Mouse (Mus musculus) liver, adult 2 months (tissue): ENCODE measurements at regions not wholly inside any gene's neighbourhood (a gene's known extent, or its start where the extent isn't known, plus 50 kb on each side); places are given as distances from the start of the nearest gene placed in this dataset.
"Not testable (repeated sequence)": the region's sequence is repeated elsewhere in the genome, so short reads cannot be mapped to it uniquely, and the experiment has no call there.

ENCODE experiments used
- CTCF ChIP-seq: fragments of 200-500 bp; IDR thresholded peaks from 2 replicates; pipeline ENCODE4 v1.5.1; 2011; ENCODE audit warnings: low read depth, low read length, control low read depth
- POLR2A ChIP-seq: fragments of 200-500 bp; IDR thresholded peaks from 2 replicates; pipeline ENCODE4 v1.6.1; 2011; ENCODE audit warnings: low read length, control low read depth; ENCODE audit not compliant: insufficient read depth; ENCODE audit errors: extremely low read depth

- not testable (repeated sequence) for TF ChIP-seq CTCF, POLR2A
These were observed 51.2 kb upstream of the Asns start for GRCm38 (mm10) chr6:7744257-7744656.
